Mouse (Mus musculus): ENCODE data around the gene Coro1c. TPM values are rescaled to one million over a fixed set of nuclear protein-coding genes. Genes with fewer than 3 reads are reported as not detected.

Coro1c gene
- total and polyA plus RNA-seq, 2 experiments from 2014 or later = 167 to 178 TPM

GRCm38 (mm10) chr5:113950786-113951692, 42.5 kb upstream of the Coro1c start:
- TF ChIP-seq CTCF (IDR thresholded peaks at IDR 0.05; ENCODE audit: low read depth) = no peak
- H3K4me2 ChIP-seq (ENCODE audit: low read depth) = no peak overlapping the region
- DNase-seq (no peak), ATAC-seq (0 out of 2 replicates have a peak, but pooled peaks have one; percentile 32)
- peak overlapping the region; percentile 29 for H3K27ac ChIP-seq (ENCODE audit: low read depth, low read length)
- H3K27me3 ChIP-seq (ENCODE audit: insufficient read depth, low read length) = no peaks in the 10 kb centered on the region
- no peaks in the 10 kb centered on the region for H3K9me3 ChIP-seq (ENCODE audit: low read length)
- WGBS = 60% methylated on average over 19 of the region's 19 CpGs
- no peaks in the 10 kb centered on the region for H3K4me1 ChIP-seq (ENCODE audit: insufficient read depth)
- no peak overlapping the region for H3K9ac ChIP-seq
- H3K4me3 ChIP-seq (ENCODE audit: low read depth, low read length) = no peak overlapping the region
- peaks cover 63% of the 10 kb centered on the region for H3K36me3 ChIP-seq (ENCODE audit: insufficient read depth)

GRCm38 (mm10) chr5:113950133-113950532, 41.6 kb upstream of the Coro1c start:
- TF ChIP-seq CTCF (IDR thresholded peaks at IDR 0.05; ENCODE audit: low read depth) = no peak
- Histone ChIP-seq H3K4me1 (ENCODE audit: insufficient read depth) (no peaks in the 10 kb centered on the region), H3K4me3 (ENCODE audit: low read depth, low read length) (no peak overlapping the region), H3K27ac (ENCODE audit: low read depth, low read length) (peak overlapping the region; percentile 29), H3K9me3 (ENCODE audit: low read length) (no peaks in the 10 kb centered on the region), H3K4me2 (ENCODE audit: low read depth) (no peak overlapping the region), H3K36me3 (ENCODE audit: insufficient read depth) (peaks cover 64% of the 10 kb centered on the region), H3K9ac (no peak overlapping the region), H3K27me3 (ENCODE audit: insufficient read depth, low read length) (no peaks in the 10 kb centered on the region)
- 54% methylated on average over 17 of the region's 17 CpGs for WGBS
- DNase-seq (no peak), ATAC-seq (no peak)

GRCm38 (mm10) chr5:113947280-113947679, 38.7 kb upstream of the Coro1c start:
- H3K9me3 ChIP-seq (ENCODE audit: low read length) = no peaks in the 10 kb centered on the region
- DNase-seq (no peak), ATAC-seq (no peak)
- H3K9ac ChIP-seq = no peak overlapping the region
- H3K27ac ChIP-seq (ENCODE audit: low read depth, low read length) = no peak overlapping the region
- no peaks in the 10 kb centered on the region for H3K27me3 ChIP-seq (ENCODE audit: insufficient read depth, low read length)
- H3K4me2 ChIP-seq (ENCODE audit: low read depth) = no peak overlapping the region
- TF ChIP-seq CTCF (IDR thresholded peaks at IDR 0.05; ENCODE audit: low read depth) = peak; percentile 30; the same call in 1 of the 2 replicates
- 74% methylated on average over 2 of the region's 2 CpGs for WGBS
- H3K4me3 ChIP-seq (ENCODE audit: low read depth, low read length) = no peak overlapping the region
- no peaks in the 10 kb centered on the region for H3K4me1 ChIP-seq (ENCODE audit: insufficient read depth)
- peaks cover 73% of the 10 kb centered on the region for H3K36me3 ChIP-seq (ENCODE audit: insufficient read depth)

GRCm38 (mm10) chr5:113945126-113945525, 36.6 kb upstream of the Coro1c start:
- 90% methylated on average over 6 of the region's 6 CpGs for WGBS
- peaks cover 80% of the 10 kb centered on the region for H3K36me3 ChIP-seq (ENCODE audit: insufficient read depth)
- H3K4me2 ChIP-seq (ENCODE audit: low read depth) = no peak overlapping the region
- TF ChIP-seq CTCF (IDR thresholded peaks at IDR 0.05; ENCODE audit: low read depth) = no peak
- no peak overlapping the region for H3K27ac ChIP-seq (ENCODE audit: low read depth, low read length)
- H3K27me3 ChIP-seq (ENCODE audit: insufficient read depth, low read length) = no peaks in the 10 kb centered on the region
- H3K4me1 ChIP-seq (ENCODE audit: insufficient read depth) = no peaks in the 10 kb centered on the region
- no peak for ATAC-seq
- no peak overlapping the region for H3K9ac ChIP-seq
- no peaks in the 10 kb centered on the region for H3K9me3 ChIP-seq (ENCODE audit: low read length)
- no peak for DNase-seq
- H3K4me3 ChIP-seq (ENCODE audit: low read depth, low read length) = no peak overlapping the region

- no peak for TF ChIP-seq CTCF (IDR thresholded peaks at IDR 0.05; ENCODE audit: low read depth)
- Histone ChIP-seq H3K4me3 (ENCODE audit: low read depth, low read length) (no peak overlapping the region), H3K9ac (no peak overlapping the region), H3K4me1 (ENCODE audit: insufficient read depth) (no peaks in the 10 kb centered on the region), H3K9me3 (ENCODE audit: low read length) (no peaks in the 10 kb centered on the region), H3K27ac (ENCODE audit: low read depth, low read length) (no peak overlapping the region), H3K27me3 (ENCODE audit: insufficient read depth, low read length) (no peaks in the 10 kb centered on the region), H3K36me3 (ENCODE audit: insufficient read depth) (peaks cover 65% of the 10 kb centered on the region), H3K4me2 (ENCODE audit: low read depth) (no peak overlapping the region)
- WGBS = 66% methylated on average over 12 of the region's 12 CpGs
- ATAC-seq (no peak), DNase-seq (no peak)
Measured at GRCm38 (mm10) chr5:113943328-113943727, 34.8 kb upstream of the Coro1c start.

- Histone ChIP-seq H3K27ac (ENCODE audit: low read depth, low read length) (no peak overlapping the region), H3K27me3 (ENCODE audit: insufficient read depth, low read length) (no peaks in the 10 kb centered on the region), H3K4me1 (ENCODE audit: insufficient read depth) (no peaks in the 10 kb centered on the region), H3K9me3 (ENCODE audit: low read length) (no peaks in the 10 kb centered on the region), H3K9ac (no peak overlapping the region), H3K4me3 (ENCODE audit: low read depth, low read length) (no peak overlapping the region), H3K36me3 (ENCODE audit: insufficient read depth) (peaks cover 63% of the 10 kb centered on the region), H3K4me2 (ENCODE audit: low read depth) (no peak overlapping the region)
- no peak; the same call in 1 of the 2 replicates for ATAC-seq
- no peak for DNase-seq
- WGBS = 88% methylated on average over 12 of the region's 12 CpGs
- peak; percentile 63 for TF ChIP-seq CTCF (IDR thresholded peaks at IDR 0.05; ENCODE audit: low read depth)
Measured at GRCm38 (mm10) chr5:113942580-113942979, 34.0 kb upstream of the Coro1c start.

GRCm38 (mm10) chr5:113939263-113939900, 30.8 kb upstream of the Coro1c start:
- Histone ChIP-seq H3K9ac (no peak overlapping the region), H3K36me3 (ENCODE audit: insufficient read depth) (peaks cover 43% of the 10 kb centered on the region), H3K4me3 (ENCODE audit: low read depth, low read length) (no peak overlapping the region), H3K4me1 (ENCODE audit: insufficient read depth) (no peaks in the 10 kb centered on the region), H3K27me3 (ENCODE audit: insufficient read depth, low read length) (no peaks in the 10 kb centered on the region), H3K9me3 (ENCODE audit: low read length) (no peaks in the 10 kb centered on the region), H3K4me2 (ENCODE audit: low read depth) (no peak overlapping the region), H3K27ac (ENCODE audit: low read depth, low read length) (no peak overlapping the region)
- ATAC-seq = no peak
- TF ChIP-seq CTCF (IDR thresholded peaks at IDR 0.05; ENCODE audit: low read depth) = no peak
- WGBS = 47% methylated on average over 12 of the region's 12 CpGs
- no peak for DNase-seq
